Mouse (Mus musculus) ovary, postnatal 36 days (tissue): ENCODE data around the gene Tmem196.

Experiments used
- DNase-seq: peaks from one replicate; pipeline ENCODE4 v3.0.0; 2022; ENCODE audit warnings: low spot score, mixed read lengths

The Tmem196 gene

DNA sequence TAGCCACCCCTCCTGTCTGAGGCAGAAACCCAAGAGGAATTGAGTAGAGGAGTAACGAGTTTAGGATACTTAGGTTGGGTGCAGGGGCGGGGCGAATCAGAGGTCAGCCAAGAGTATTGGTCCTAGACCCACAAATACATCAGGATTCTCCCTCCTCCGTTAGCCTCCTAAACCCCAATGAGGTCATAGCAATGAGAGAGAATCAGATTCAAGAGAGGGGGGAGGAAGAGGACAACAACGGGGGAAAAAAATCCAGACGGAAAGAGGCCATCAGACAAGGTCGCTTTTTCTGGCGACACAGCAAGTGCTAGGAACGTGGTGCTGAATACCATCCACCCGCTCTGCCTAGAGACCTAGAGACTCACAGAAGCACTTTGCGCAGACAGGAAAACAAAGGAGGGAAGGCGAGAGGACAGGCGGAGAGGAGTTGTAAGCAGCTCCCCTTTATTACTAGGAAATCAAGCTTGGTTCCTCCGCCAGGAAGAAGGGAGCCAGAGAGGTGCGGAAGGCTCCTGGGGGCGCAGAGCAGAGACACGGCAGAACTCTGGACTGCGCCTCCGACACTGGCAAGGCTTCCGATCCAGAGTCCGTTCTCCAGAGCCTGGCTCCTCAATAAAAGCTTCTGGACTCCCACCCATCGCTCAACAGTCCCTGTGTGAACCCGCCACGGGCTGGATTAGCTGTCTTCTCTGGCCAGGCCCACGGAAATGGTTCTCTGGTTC lies at the start of gene Tmem196:
Gene Tmem196, plus strand, starts transcription at position 234 of the 722 bp plus-strand sequence.
- no peak for DNase-seq

DNA sequence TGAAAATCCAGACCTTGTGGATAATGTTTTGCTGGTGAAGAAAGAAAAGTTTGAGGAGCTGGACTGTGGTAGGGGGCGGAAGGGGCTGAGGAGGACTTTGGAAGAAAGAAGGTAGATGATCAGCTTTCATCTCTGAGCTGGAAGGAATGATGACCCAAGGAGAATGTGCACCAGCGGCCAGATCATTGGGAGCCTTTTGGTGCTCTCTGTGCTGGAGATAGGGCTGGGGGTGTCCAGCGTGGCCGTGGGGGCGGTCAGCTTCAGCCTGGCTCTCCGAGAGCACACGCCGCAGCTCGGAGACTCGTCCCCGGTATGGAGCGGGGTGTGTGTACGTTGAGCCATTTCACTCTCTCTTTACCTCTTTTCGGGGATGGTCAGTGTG lies 680 bp downstream of the Tmem196 start:
- no peak for DNase-seq

- no peak for DNase-seq
These were observed 11.4 kb downstream of the Tmem196 start for GRCm38 (mm10) chr12:119957041-119957440.

DNA sequence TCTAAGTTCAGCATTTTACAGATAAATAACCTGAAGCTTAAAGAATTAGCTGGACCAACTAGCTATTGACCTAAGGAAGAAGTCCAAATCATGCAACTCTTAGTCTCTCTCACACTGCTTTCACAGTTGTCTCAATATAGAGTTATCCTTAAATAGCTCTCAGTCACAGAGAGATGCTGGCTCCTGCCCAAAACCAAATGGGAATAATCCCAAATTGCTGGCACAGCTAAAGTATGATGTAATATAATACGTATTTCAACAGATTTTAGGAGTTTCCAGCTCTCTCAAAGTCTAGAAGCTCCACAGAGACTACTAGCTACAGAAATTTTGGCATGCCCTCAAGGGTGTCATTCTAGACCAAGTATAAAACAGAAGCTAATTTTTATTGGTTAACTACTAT lies 15.1 kb downstream of the Tmem196 start:
- no peak for DNase-seq

DNA sequence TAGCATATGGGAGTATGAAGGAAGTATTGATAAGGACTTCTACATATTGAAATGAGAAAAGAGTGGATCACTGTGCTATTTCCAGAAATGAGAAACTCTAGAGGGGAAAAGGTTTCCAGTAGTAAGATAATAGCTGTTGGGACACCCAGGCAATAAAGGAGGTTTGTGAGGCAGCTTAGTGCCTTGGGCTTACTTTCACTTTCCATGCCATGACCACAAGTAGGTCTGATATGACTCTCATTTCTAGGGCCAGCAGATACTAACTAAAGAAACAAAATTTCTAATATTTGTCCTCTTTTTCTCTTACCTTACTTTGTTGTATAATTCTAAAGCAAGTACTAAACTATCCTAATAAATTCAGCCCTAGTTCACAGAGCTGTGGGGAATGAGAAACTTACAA lies 19.8 kb downstream of the Tmem196 start:
- no peak for DNase-seq

- no peak for DNase-seq
These were observed 24.4 kb downstream of the Tmem196 start for GRCm38 (mm10) chr12:119970068-119970467.

GRCm38 (mm10) chr12:119981731-119982130 lies 36.1 kb downstream of the Tmem196 start:
- DNase-seq = no peak

DNA sequence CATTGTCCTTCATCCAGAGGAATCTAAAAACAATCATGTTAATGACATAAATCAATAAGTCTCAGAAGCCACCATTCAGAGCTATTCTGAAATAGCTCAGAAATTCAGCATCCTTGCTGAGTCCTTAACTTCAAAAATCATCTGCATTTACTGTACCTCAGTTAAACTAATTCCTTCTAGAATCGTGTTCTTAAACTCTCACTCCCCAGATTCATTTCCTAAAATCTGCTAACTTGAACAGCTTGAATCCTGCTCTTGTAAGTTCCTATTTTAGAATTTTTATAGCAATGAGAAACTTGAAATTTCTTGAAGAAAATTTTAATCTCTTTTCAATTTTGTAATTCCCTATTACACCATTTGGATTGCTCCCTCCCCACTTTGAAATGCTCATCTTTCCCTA lies 52.6 kb downstream of the Tmem196 start:
- DNase-seq = no peak

DNA sequence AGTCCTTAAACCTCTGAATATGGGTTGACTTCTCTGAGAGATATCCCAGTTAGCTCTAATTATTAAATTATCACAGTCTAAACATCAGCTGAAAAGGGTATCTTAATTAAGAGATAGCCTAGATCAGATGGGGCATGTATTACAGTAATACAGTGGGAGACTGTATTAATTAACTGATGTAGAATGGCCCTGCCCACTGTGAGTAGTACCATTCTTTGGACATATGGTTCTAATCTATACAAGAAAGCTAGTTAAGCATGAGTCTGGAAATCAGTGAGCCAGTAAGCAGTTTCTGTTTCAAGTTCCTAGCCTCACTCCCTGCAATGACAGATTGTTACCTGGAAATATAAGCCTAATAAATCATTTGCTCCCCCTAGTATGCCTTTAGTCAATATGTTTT lies 58.7 kb downstream of the Tmem196 start:
- no peak for DNase-seq

DNA sequence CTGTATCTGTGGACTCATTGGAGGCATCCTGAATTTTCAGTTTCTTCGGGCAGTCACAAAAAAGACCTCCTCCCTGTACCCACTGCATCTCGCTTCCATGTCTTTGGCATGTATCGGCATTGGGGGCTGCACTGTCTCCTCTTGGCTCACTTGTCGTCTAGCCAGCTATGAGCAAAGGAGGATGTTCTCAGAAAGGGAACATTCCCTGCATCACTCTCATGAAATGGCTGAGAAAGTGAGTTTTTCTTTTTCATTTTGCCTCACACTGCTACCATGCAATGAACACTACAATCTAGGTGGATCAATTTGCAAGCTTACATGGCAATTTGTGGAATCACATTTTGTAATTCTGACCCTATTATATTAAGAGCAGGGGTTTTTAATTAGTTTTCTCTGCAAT lies 69.1 kb downstream of the Tmem196 start:
- DNase-seq = no peak

- DNase-seq = no peak
These were observed 69.6 kb downstream of the Tmem196 start for GRCm38 (mm10) chr12:120015201-120015600.

GRCm38 (mm10) chr12:120028089-120028959 lies 82.7 kb downstream of the Tmem196 start:
- peak; percentile 4 for DNase-seq
